Mouse (Mus musculus): ENCODE measurements at regions not wholly inside any gene's neighbourhood (a gene's known extent, or its start where the extent isn't known, plus 50 kb on each side); places are given as distances from the start of the nearest gene placed in this dataset.
A peak's percentile ranks its signal among the peaks of the same experiment; 100 is the strongest.

DNA sequence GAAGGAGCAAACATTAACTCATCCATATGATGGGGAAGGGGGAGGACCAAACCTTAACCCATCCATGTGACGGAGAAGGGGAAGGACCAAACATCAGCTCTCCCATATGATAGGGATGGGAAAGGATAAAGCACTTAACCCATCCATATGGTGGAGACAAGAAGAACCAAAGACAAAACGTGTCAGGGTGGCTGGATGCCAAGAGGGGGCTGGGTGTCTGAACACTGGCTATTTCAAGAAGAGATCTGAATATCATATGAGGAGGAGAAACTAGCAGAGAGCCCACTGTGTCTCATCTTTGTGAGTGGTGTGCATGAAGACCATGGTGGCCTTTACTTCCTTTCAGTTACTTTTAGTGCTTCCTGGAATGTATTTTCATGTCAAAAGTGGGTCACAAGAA lies 207.0 kb downstream of the Rplp1 start:
- DNase-seq (ENCODE audit: low spot score) (no peak), ATAC-seq (ENCODE audit: low FRiP score, low read depth) (no peak)
- no peak overlapping the region for H3K4me3 ChIP-seq (replicated peaks; ENCODE audit: low read length)
- H3K9me3 ChIP-seq (ENCODE audit: control insufficient read depth, low read length), result no peaks in the 10 kb centered on the region
- no peak overlapping the region for H3K27ac ChIP-seq (replicated peaks; ENCODE audit: low read depth, low read length)
- no peaks in the 10 kb centered on the region; the same call in 1 of the 2 replicates for H3K27me3 ChIP-seq (ENCODE audit: control insufficient read depth, insufficient read depth, low read length)
- no peak overlapping the region for H3K9ac ChIP-seq (ENCODE audit: low read depth, low read length, severe bottlenecking)
- 64% methylated on average over 2 of the region's 2 CpGs for WGBS
- TF ChIP-seq POLR2A (IDR thresholded peaks at IDR 0.05; ENCODE audit: borderline replicate concordance, extremely low read depth, insufficient read depth, insufficient read length), result no peak
- no peaks in the 10 kb centered on the region for H3K36me3 ChIP-seq (ENCODE audit: control insufficient read depth, insufficient read depth, low read length)
- H3K4me1 ChIP-seq (ENCODE audit: control insufficient read depth, insufficient read depth, low read length), result peaks cover 23% of the 10 kb centered on the region
- no peak overlapping the region for H3K4me2 ChIP-seq (replicated peaks; ENCODE audit: low read depth, low read length, severe bottlenecking)

GRCm38 (mm10) chr9:61706263-61706755 lies 208.0 kb downstream of the Rplp1 start:
- Histone ChIP-seq H3K27ac (replicated peaks; ENCODE audit: low read depth, low read length) (no peak overlapping the region), H3K9me3 (ENCODE audit: control insufficient read depth, low read length) (no peaks in the 10 kb centered on the region), H3K36me3 (ENCODE audit: control insufficient read depth, insufficient read depth, low read length) (no peaks in the 10 kb centered on the region), H3K27me3 (ENCODE audit: control insufficient read depth, insufficient read depth, low read length) (no peaks in the 10 kb centered on the region; the same call in 1 of the 2 replicates), H3K9ac (ENCODE audit: low read depth, low read length, severe bottlenecking) (no peak overlapping the region), H3K4me2 (replicated peaks; ENCODE audit: low read depth, low read length, severe bottlenecking) (no peak overlapping the region), H3K4me3 (replicated peaks; ENCODE audit: low read length) (no peak overlapping the region), H3K4me1 (ENCODE audit: control insufficient read depth, insufficient read depth, low read length) (peaks cover 23% of the 10 kb centered on the region)
- TF ChIP-seq POLR2A (IDR thresholded peaks at IDR 0.05; ENCODE audit: borderline replicate concordance, extremely low read depth, insufficient read depth, insufficient read length), result no peak
- ATAC-seq (ENCODE audit: low FRiP score, low read depth) (no peak), DNase-seq (ENCODE audit: low spot score) (no peak)
- 88% methylated on average over 6 of the region's 6 CpGs for WGBS

DNA sequence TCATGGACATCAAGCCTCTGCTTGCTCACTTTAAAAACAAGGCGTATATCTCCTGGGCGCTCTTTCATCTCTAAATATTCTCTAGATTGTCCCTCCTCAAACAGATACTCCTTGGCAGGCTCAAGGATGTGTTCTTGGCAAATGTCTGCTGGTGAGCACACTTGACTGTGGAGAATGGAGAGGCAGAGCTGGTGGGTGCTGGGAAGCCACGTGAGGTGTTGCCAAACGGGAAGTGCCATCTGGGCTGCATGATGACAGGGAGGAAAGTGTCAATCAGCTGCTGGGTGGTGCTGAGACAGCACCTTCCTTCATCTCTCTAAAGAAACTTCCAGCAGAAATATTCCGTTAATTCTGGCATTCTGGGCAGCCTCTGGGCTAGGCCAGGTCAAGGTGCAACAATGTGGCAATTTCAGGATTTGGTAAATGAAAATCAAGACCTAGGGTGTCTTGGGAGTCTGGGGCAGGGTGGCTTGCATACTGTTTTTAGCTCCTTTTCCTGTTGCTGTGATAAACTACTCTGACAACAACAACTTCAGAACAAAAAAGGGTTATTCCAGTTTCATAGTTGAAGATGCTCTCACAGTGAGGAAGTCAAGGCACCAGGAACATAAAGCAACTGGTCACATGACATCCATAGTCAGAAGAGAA lies 208.6 kb downstream of the Rplp1 start:
- 75% methylated on average over 5 of the region's 5 CpGs for WGBS
- Histone ChIP-seq H3K27ac (replicated peaks; ENCODE audit: low read depth, low read length) (no peak overlapping the region), H3K27me3 (ENCODE audit: control insufficient read depth, insufficient read depth, low read length) (no peaks in the 10 kb centered on the region; the same call in 1 of the 2 replicates), H3K9ac (ENCODE audit: low read depth, low read length, severe bottlenecking) (no peak overlapping the region), H3K9me3 (ENCODE audit: control insufficient read depth, low read length) (no peaks in the 10 kb centered on the region), H3K36me3 (ENCODE audit: control insufficient read depth, insufficient read depth, low read length) (no peaks in the 10 kb centered on the region), H3K4me3 (replicated peaks; ENCODE audit: low read length) (no peak overlapping the region), H3K4me1 (ENCODE audit: control insufficient read depth, insufficient read depth, low read length) (peaks cover 19% of the 10 kb centered on the region), H3K4me2 (replicated peaks; ENCODE audit: low read depth, low read length, severe bottlenecking) (no peak overlapping the region)
- TF ChIP-seq POLR2A (IDR thresholded peaks at IDR 0.05; ENCODE audit: borderline replicate concordance, extremely low read depth, insufficient read depth, insufficient read length), result no peak
- no peak for ATAC-seq (ENCODE audit: low FRiP score, low read depth)
- no peak for DNase-seq (ENCODE audit: low spot score)

- Histone ChIP-seq H3K9me3 (ENCODE audit: control insufficient read depth, low read length) (no peaks in the 10 kb centered on the region), H3K4me1 (ENCODE audit: control insufficient read depth, insufficient read depth, low read length) (peaks cover 27% of the 10 kb centered on the region), H3K27me3 (ENCODE audit: control insufficient read depth, insufficient read depth, low read length) (no peaks in the 10 kb centered on the region; the same call in 1 of the 2 replicates), H3K4me2 (replicated peaks; ENCODE audit: low read depth, low read length, severe bottlenecking) (0 out of 2 replicates have a peak overlapping the region, but pooled peaks have one; percentile 9), H3K36me3 (ENCODE audit: control insufficient read depth, insufficient read depth, low read length) (no peaks in the 10 kb centered on the region), H3K27ac (replicated peaks; ENCODE audit: low read depth, low read length) (0 out of 2 replicates have a peak overlapping the region, but pooled peaks have one; percentile 41), H3K9ac (ENCODE audit: low read depth, low read length, severe bottlenecking) (no peak overlapping the region), H3K4me3 (replicated peaks; ENCODE audit: low read length) (no peak overlapping the region)
- 29% methylated on average over 11 of the region's 11 CpGs for WGBS
- no peak for ATAC-seq (ENCODE audit: low FRiP score, low read depth)
- peak; percentile 75 for DNase-seq (ENCODE audit: low spot score)
- no peak for TF ChIP-seq POLR2A (IDR thresholded peaks at IDR 0.05; ENCODE audit: borderline replicate concordance, extremely low read depth, insufficient read depth, insufficient read length)
Observed at GRCm38 (mm10) chr9:61703301-61703700, 211.0 kb downstream of the Rplp1 start.

DNA sequence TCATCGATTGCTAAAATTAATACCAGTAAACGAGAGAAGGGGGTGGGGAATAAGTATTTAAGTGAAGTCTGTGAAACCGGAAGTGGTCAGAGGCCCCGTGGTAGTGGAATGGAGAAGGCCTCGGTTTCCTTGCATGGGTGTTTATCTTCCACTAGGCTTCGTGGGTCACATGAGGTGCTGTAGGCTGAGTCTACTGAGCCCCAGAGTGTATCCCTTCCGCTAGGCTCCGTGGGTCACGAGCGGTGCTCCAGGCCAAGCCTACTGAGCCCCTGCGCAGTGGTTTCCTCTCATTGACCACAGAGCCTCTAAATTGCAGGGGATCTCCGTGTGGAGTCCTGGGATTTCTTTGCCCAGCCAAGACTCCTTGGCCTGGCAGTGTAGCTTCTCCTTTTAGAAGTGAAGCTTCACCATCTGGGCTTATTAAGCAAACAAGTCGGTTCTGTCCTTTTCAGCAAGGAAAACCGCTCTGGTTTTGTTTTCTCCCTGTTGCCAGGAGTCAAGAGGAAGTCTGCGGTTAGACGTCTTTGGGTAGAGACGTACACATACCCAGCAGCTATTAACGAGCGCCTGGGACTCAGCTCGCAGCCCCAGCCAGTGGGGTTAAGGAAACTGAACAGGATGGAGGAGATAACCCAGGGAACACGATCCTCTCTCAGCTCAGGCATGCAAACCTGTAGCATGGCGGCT lies 211.9 kb downstream of the Rplp1 start:
- Histone ChIP-seq H3K4me2 (replicated peaks; ENCODE audit: low read depth, low read length, severe bottlenecking) (0 out of 2 replicates have a peak overlapping the region, but pooled peaks have one; percentile 16), H3K4me1 (ENCODE audit: control insufficient read depth, insufficient read depth, low read length) (peaks cover 27% of the 10 kb centered on the region)
- peak; percentile 56 for DNase-seq (ENCODE audit: low spot score)

More for the DNA sequence above, 211.9 kb downstream of the Rplp1 start:
- Histone ChIP-seq H3K4me3 (replicated peaks; ENCODE audit: low read length) (no peak overlapping the region), H3K27me3 (ENCODE audit: control insufficient read depth, insufficient read depth, low read length) (no peaks in the 10 kb centered on the region), H3K27ac (replicated peaks; ENCODE audit: low read depth, low read length) (0 out of 2 replicates have a peak overlapping the region, but pooled peaks have one; percentile 41), H3K9me3 (ENCODE audit: control insufficient read depth, low read length) (no peaks in the 10 kb centered on the region), H3K9ac (ENCODE audit: low read depth, low read length, severe bottlenecking) (no peak overlapping the region), H3K36me3 (ENCODE audit: control insufficient read depth, insufficient read depth, low read length) (no peaks in the 10 kb centered on the region)
- no peak for TF ChIP-seq POLR2A (IDR thresholded peaks at IDR 0.05; ENCODE audit: borderline replicate concordance, extremely low read depth, insufficient read depth, insufficient read length)
- 46% methylated on average over 22 of the region's 22 CpGs for WGBS
- ATAC-seq (ENCODE audit: low FRiP score, low read depth), result 0 out of 2 replicates have a peak, but pooled peaks have one; percentile 27

Data from limb, embryonic 14.5 days (tissue).